Mouse (Mus musculus) limb, embryonic 14.5 days (tissue): ENCODE measurements around the gene Gmnc. TPM values are rescaled to one million over a fixed set of nuclear protein-coding genes. Genes with fewer than 3 reads are reported as not detected.

ENCODE experiments used
- ATAC-seq: fragments of 200-750 bp; cut with Nextera tagmentation; 2 replicates; pipeline ENCODE4 v1.8.0; 2017; ENCODE audit warnings: low read depth, moderate number of reproducible peaks, moderate TSS enrichment; ENCODE audit not compliant: low FRiP score
- DNase-seq: peaks from one replicate; pipeline ENCODE4 v3.0.0-alpha.2; 2015; ENCODE audit warnings: low spot score
- H3K27ac ChIP-seq: fragments of 300-500 bp; sonication (generic); replicated peaks from 2 replicates; pipeline ENCODE4 v1.5.1; 2014; ENCODE audit warnings: low read depth, mild to moderate bottlenecking, low read length, moderate library complexity, mixed read lengths
- H3K27me3 ChIP-seq: fragments of 300-500 bp; sonication (generic); 2 replicates; pipeline ENCODE4 v1.6.1; 2014; ENCODE audit warnings: low read length, mixed read lengths; ENCODE audit not compliant: control insufficient read depth, insufficient read depth
- H3K36me3 ChIP-seq: fragments of 300-500 bp; sonication (generic); 2 replicates; pipeline ENCODE4 v1.6.1; 2014; ENCODE audit warnings: mild to moderate bottlenecking, low read length, moderate library complexity, mixed read lengths; ENCODE audit not compliant: control insufficient read depth, insufficient read depth
- H3K4me1 ChIP-seq: fragments of 300-500 bp; sonication (generic); 2 replicates; pipeline ENCODE4 v1.6.1; 2014; ENCODE audit warnings: antibody characterized with exemption, low read length, mixed read lengths; ENCODE audit not compliant: control insufficient read depth, insufficient read depth
- H3K4me2 ChIP-seq: fragments of 300-500 bp; sonication (generic); replicated peaks from 2 replicates; pipeline ENCODE4 v1.6.1; 2014; ENCODE audit warnings: low read depth, mild to moderate bottlenecking, low read length, moderate library complexity; ENCODE audit not compliant: severe bottlenecking
- H3K4me3 ChIP-seq: fragments of 300-500 bp; sonication (generic); replicated peaks from 2 replicates; pipeline ENCODE4 v1.5.1; 2014; ENCODE audit warnings: low read length
- H3K9ac ChIP-seq: fragments of 300-500 bp; sonication (generic); 2 replicates; pipeline ENCODE4 v1.6.1; 2014; ENCODE audit warnings: mild to moderate bottlenecking, low read depth, low read length, moderate library complexity; ENCODE audit not compliant: severe bottlenecking
- H3K9me3 ChIP-seq: fragments of 300-500 bp; sonication (generic); 2 replicates; pipeline ENCODE4 v1.6.1; 2016; ENCODE audit warnings: low read length; ENCODE audit not compliant: control insufficient read depth
- POLR2A ChIP-seq: fragments of 200-500 bp; IDR thresholded peaks from 2 replicates; pipeline ENCODE4 v1.8.0; 2012; ENCODE audit warnings: inconsistent platforms, mild to moderate bottlenecking, moderate library complexity, borderline replicate concordance; ENCODE audit not compliant: insufficient read depth, insufficient read length; ENCODE audit errors: extremely low read depth
- WGBS: fragments of 180-500 bp; shearing (Covaris S2); extraction: QIAGEN DNeasy Blood & Tissue Kit; methylation state at CpG from one replicate; pipeline ENCODE4 v1.1.7; 2014; 5-methylcytosine and 5-hydroxymethylcytosine counted together
- polyA plus RNA-seq, 2 experiments: library from polyadenylated mRNA; depleted of rRNA in 1 of 2; stranded (reverse) in 1 of 2; unstranded in 1 of 2; fragments of >200 nt; fragmentation: Nextera tagmentation in 1 of 2; extraction: Ambion mirVana in 1 of 2; gene quantifications; 2 replicates each; pipeline versions ENCODE4 v1.2.1 to v1.2.3; 2012 to 2014

The Gmnc gene
- polyA plus RNA-seq, 2 experiments = 0.25 to 0.43 TPM

- ATAC-seq = no peak
- Histone ChIP-seq H3K9me3 (no peaks in the 10 kb centered on the region), H3K4me1 (no peaks in the 10 kb centered on the region)
Observed at GRCm38 (mm10) chr16:26903968-26904367, 87.5 kb downstream of the Gmnc start.

GRCm38 (mm10) chr16:26901471-26901870 is 90.0 kb downstream of the Gmnc start:
- Histone ChIP-seq H3K4me3 (no peak overlapping the region), H3K27me3 (no peaks in the 10 kb centered on the region), H3K27ac (no peak overlapping the region), H3K36me3 (no peaks in the 10 kb centered on the region), H3K4me2 (no peak overlapping the region), H3K4me1 (no peaks in the 10 kb centered on the region), H3K9ac (no peak overlapping the region), H3K9me3 (no peaks in the 10 kb centered on the region)
- ATAC-seq (no peak), DNase-seq (no peak)
- no peak for TF ChIP-seq POLR2A
- 21% methylated on average over 4 of the region's 4 CpGs for WGBS

More at GRCm38 (mm10) chr16:26903968-26904367, 87.5 kb downstream of the Gmnc start:
- TF ChIP-seq POLR2A = no peak
- Histone ChIP-seq H3K36me3 (no peaks in the 10 kb centered on the region), H3K4me3 (no peak overlapping the region), H3K4me2 (no peak overlapping the region), H3K27ac (no peak overlapping the region), H3K9ac (no peak overlapping the region), H3K27me3 (no peaks in the 10 kb centered on the region)
- 74% methylated on average over 1 of the region's 1 CpGs for WGBS
- no peak for DNase-seq

GRCm38 (mm10) chr16:26886337-26886736 is 105.1 kb downstream of the Gmnc start:
- TF ChIP-seq POLR2A = no peak
- DNase-seq = no peak
- Histone ChIP-seq H3K36me3 (no peaks in the 10 kb centered on the region), H3K4me3 (no peak overlapping the region), H3K27ac (no peak overlapping the region), H3K9ac (no peak overlapping the region), H3K27me3 (no peaks in the 10 kb centered on the region), H3K4me2 (no peak overlapping the region), H3K9me3 (no peaks in the 10 kb centered on the region), H3K4me1 (no peaks in the 10 kb centered on the region)
- WGBS = 70% methylated on average over 4 of the region's 4 CpGs
- no peak for ATAC-seq

GRCm38 (mm10) chr16:26876885-26877284 is 114.6 kb downstream of the Gmnc start:
- no peak for TF ChIP-seq POLR2A
- H3K9ac ChIP-seq = no peak overlapping the region
- no peaks in the 10 kb centered on the region for H3K36me3 ChIP-seq
- no peaks in the 10 kb centered on the region for H3K9me3 ChIP-seq
- WGBS = 74% methylated on average over 3 of the region's 3 CpGs
- H3K4me2 ChIP-seq = no peak overlapping the region
- no peak for ATAC-seq
- H3K4me1 ChIP-seq = no peaks in the 10 kb centered on the region
- no peak for DNase-seq
- H3K27ac ChIP-seq = no peak overlapping the region
- no peaks in the 10 kb centered on the region for H3K27me3 ChIP-seq
- H3K4me3 ChIP-seq = no peak overlapping the region
